Mouse (Mus musculus) adrenal gland, adult 8-10 months (tissue): ENCODE measurements around the gene Olfr922. TPM values are rescaled to one million over a fixed set of nuclear protein-coding genes. Genes with fewer than 3 reads are reported as not detected.

Source experiments
- DNase-seq: peaks from one replicate; pipeline ENCODE4 v3.0.0; 2022
- total RNA-seq, 4 experiments: library from RNA; stranded (reverse); gene quantifications; 2 replicates each; pipeline ENCODE4 v1.2.4; 2022

Gene Olfr922
- total RNA-seq, result not detected

GRCm38 (mm10) chr9:38814314-38814713 lies at the start of gene Olfr922:
Gene Olfr922, plus strand, starts transcription at chr9:38814614.
- DNase-seq, result no peak

GRCm38 (mm10) chr9:38772768-38773167 lies 41.6 kb upstream of the Olfr922 start, which contains the start of gene Olfr921:
Gene Olfr921, plus strand, starts transcription at chr9:38773068.
- DNase-seq, result no peak

- no peak for DNase-seq
Measured at GRCm38 (mm10) chr9:38792689-38793088, 21.7 kb upstream of the Olfr922 start.

- no peak for DNase-seq
Measured at GRCm38 (mm10) chr9:38805696-38806095, 8.7 kb upstream of the Olfr922 start.

GRCm38 (mm10) chr9:38815458-38815986 lies 1.1 kb downstream of the Olfr922 start:
- DNase-seq, result no peak

GRCm38 (mm10) chr9:38826245-38826644 lies 11.8 kb downstream of the Olfr922 start, which contains the start of gene Olfr923:
Gene Olfr923, plus strand, starts transcription at chr9:38826545.
- no peak for DNase-seq

- no peak for DNase-seq
Measured at GRCm38 (mm10) chr9:38833027-38833426, 18.6 kb downstream of the Olfr922 start.

GRCm38 (mm10) chr9:38844149-38844548 lies 29.7 kb downstream of the Olfr922 start, which contains the start of gene Olfr924:
Gene Olfr924, plus strand, starts transcription at chr9:38844449.
- no peak for DNase-seq

GRCm38 (mm10) chr9:38854760-38855159 lies 40.3 kb downstream of the Olfr922 start, which contains the start of gene Olfr26:
Gene Olfr26, plus strand, starts transcription at chr9:38855060.
- no peak for DNase-seq

Other genes with a start within 250 kb of the Olfr922 start
- not detected for gene Olfr912, start 234.4 kb upstream of the Olfr922 start, total RNA-seq
- gene Olfr913, start 221.9 kb upstream of the Olfr922 start, total RNA-seq, result not detected
- not detected for gene Olfr914, start 209.5 kb upstream of the Olfr922 start, total RNA-seq
- not detected for gene Olfr916, start 154.7 kb upstream of the Olfr922 start, total RNA-seq
- not detected for gene Olfr917, start 148.8 kb upstream of the Olfr922 start, total RNA-seq
- not detected for gene Olfr918, start 140.0 kb upstream of the Olfr922 start, total RNA-seq
- not detected for gene Olfr919, start 110.9 kb upstream of the Olfr922 start, total RNA-seq
- 10 to 100 TPM; 50.5 to 75.2 (median 60.9) TPM for gene Vwa5a, start 96.3 kb upstream of the Olfr922 start, total RNA-seq
- under 1 TPM; 0.23 to 0.83 (median 0.51) TPM for gene Olfr920, start 62.3 kb upstream of the Olfr922 start, total RNA-seq
- gene Olfr921, start 41.5 kb upstream of the Olfr922 start, total RNA-seq, result under 1 TPM in 1 of 4 experiments, not detected in 3; 0.05 TPM
- gene Olfr923, start 11.9 kb downstream of the Olfr922 start, total RNA-seq, result not detected
- gene Olfr924, start 29.8 kb downstream of the Olfr922 start, total RNA-seq, result not detected
- gene Olfr26, start 40.4 kb downstream of the Olfr922 start, total RNA-seq, result not detected
- gene Olfr926, start 62.5 kb downstream of the Olfr922 start, total RNA-seq, result not detected
- not detected for gene Olfr930, start 115.2 kb downstream of the Olfr922 start, total RNA-seq
- not detected for gene Olfr933, start 157.7 kb downstream of the Olfr922 start, total RNA-seq
- not detected for gene Olfr934, start 173.7 kb downstream of the Olfr922 start, total RNA-seq
- not detected for gene Olfr935, start 185.1 kb downstream of the Olfr922 start, total RNA-seq
- gene Olfr146, start 208.8 kb downstream of the Olfr922 start, total RNA-seq, result not detected